Mouse (Mus musculus) liver, embryonic 14.5 days (tissue): ENCODE data around the gene Ube4b. TPM values are rescaled to one million over a fixed set of nuclear protein-coding genes. Genes with fewer than 3 reads are reported as not detected.

Source experiments
- ATAC-seq: fragments of 200-750 bp; cut with Nextera tagmentation; 2 replicates; pipeline ENCODE4 v1.8.0; 2017; ENCODE audit warnings: moderate number of reproducible peaks, mild to moderate bottlenecking, moderate library complexity; ENCODE audit not compliant: insufficient read depth
- DNase-seq, 3 experiments: peaks; one replicate each; pipeline ENCODE4 v3.0.0-alpha.2; 2012 to 2013; ENCODE audit warnings: low read depth in 3 of 3, low spot score in 3 of 3
- H3K27ac ChIP-seq: fragments of 300-500 bp; sonication (generic); 2 replicates; pipeline ENCODE4 v1.5.1; 2014; ENCODE audit warnings: moderate library complexity, mild to moderate bottlenecking, control low read depth, inconsistent platforms
- H3K27me3 ChIP-seq: fragments of 300-500 bp; sonication (generic); 2 replicates; pipeline ENCODE4 v1.6.1; 2014; ENCODE audit warnings: mild to moderate bottlenecking, low read length, moderate library complexity; ENCODE audit not compliant: control insufficient read depth, insufficient read depth
- H3K36me3 ChIP-seq: fragments of 300-500 bp; sonication (generic); replicated peaks from 2 replicates; pipeline ENCODE4 v1.6.1; 2014; ENCODE audit warnings: low read depth; ENCODE audit not compliant: control insufficient read depth, insufficient read depth
- H3K4me1 ChIP-seq, 2 experiments: fragments of 200-500 bp in 1 of 2; fragments of 300-500 bp in 1 of 2; sonication (generic) in 1 of 2; replicated peaks; 2 replicates each; pipeline ENCODE4 v1.6.1; 2012 to 2014; ENCODE audit warnings: antibody characterized with exemption in 1 of 2, inconsistent platforms in 1 of 2, low read length in 1 of 2; ENCODE audit not compliant: control insufficient read depth in 2 of 2, insufficient read depth in 2 of 2
- H3K4me2 ChIP-seq: fragments of 300-500 bp; sonication (generic); 2 replicates; pipeline ENCODE4 v1.6.1; 2014; ENCODE audit warnings: low read depth, mild to moderate bottlenecking, control low read depth, moderate library complexity
- H3K4me3 ChIP-seq, 2 experiments: fragments of 200-500 bp in 1 of 2; fragments of 300-500 bp in 1 of 2; sonication (generic) in 1 of 2; 2 replicates each; pipeline ENCODE4 v1.5.1; 2012 to 2014; ENCODE audit warnings: low read depth in 2 of 2, low read length in 2 of 2, mild to moderate bottlenecking in 2 of 2, control low read depth in 1 of 2, inconsistent platforms in 1 of 2, moderate library complexity in 1 of 2; ENCODE audit not compliant: insufficient read depth in 1 of 2
- H3K9ac ChIP-seq: fragments of 300-500 bp; sonication (generic); replicated peaks from 2 replicates; pipeline ENCODE4 v1.6.1; 2014; ENCODE audit warnings: mild to moderate bottlenecking, control low read depth, moderate library complexity
- H3K9me3 ChIP-seq: fragments of 300-500 bp; sonication (generic); 2 replicates; pipeline ENCODE4 v1.6.1; 2016; ENCODE audit warnings: low read length, mixed read lengths; ENCODE audit not compliant: control insufficient read depth
- CTCF ChIP-seq: IDR thresholded peaks from 2 replicates; pipeline ENCODE4 v1.5.1; 2016; ENCODE audit warnings: antibody characterized with exemption, low read depth, control low read depth
- EP300 ChIP-seq: IDR thresholded peaks from 2 replicates; pipeline ENCODE4 v1.6.1; 2016; ENCODE audit warnings: antibody characterized with exemption, low read depth
- WGBS: fragments of 180-500 bp; shearing (Covaris S2); extraction: QIAGEN DNeasy Blood & Tissue Kit; methylation state at CpG from one replicate; pipeline ENCODE4 v1.1.7; 2014; ENCODE audit not compliant: insufficient replicate concordance; 5-methylcytosine and 5-hydroxymethylcytosine counted together
- polyA plus RNA-seq, 2 experiments: library from polyadenylated mRNA; depleted of rRNA in 1 of 2; stranded (reverse) in 1 of 2; unstranded in 1 of 2; fragments of >200 nt; fragmentation: Nextera tagmentation in 1 of 2; extraction: Ambion mirVana in 1 of 2; gene quantifications; 2 replicates each; pipeline versions ENCODE4 v1.2.1 to v1.2.3; 2012 to 2014

Ube4b gene
- polyA plus RNA-seq, 2 experiments, result 8.2 to 16.7 TPM

DNA sequence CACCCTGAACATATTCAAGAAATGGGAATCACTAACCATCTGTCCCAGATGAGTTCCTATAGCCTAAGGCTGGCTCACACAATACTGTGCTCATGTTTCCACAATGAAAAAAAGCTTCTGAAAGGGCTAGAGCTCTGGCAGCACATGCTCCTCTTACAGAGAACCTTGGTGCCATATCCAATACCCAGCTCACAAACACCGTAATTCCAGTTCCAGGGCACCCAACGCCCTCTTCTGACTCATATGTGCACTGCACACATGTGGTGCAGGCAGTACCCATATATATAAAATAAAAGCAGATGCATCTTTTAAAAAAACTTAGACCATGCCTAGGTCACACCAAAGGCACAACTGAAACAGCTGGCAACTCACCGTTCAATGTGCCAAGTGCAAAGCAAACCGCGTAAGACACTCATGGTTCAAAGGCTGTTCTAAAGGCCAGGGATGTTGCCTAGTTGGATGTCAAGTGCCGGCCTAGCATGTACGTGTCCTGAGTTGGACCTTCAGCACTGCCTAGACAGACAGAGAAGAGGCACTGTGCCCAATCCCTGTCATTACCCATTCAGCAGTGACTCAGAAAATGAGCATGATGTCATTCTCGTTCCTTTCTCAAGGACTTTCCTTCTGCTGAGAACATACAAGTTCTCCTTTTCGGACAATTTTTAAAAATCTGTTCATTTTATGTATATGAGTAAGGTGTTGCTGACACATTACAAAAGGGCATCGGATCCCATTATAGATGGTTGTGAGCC, 101.0 kb downstream of the Ube4b start:
- Histone ChIP-seq H3K27me3 (no peaks in the 10 kb centered on the region), H3K36me3 (peaks cover 12% of the 10 kb centered on the region), H3K27ac (no peak overlapping the region), H3K4me3 (no peak overlapping the region), H3K9ac (no peak overlapping the region), H3K9me3 (no peaks in the 10 kb centered on the region), H3K4me2 (no peak overlapping the region), H3K4me1 (no peaks in the 10 kb centered on the region; a peak in 1 of 4 replicates)
- ATAC-seq, result no peak
- 80% methylated on average over 10 of the region's 10 CpGs for WGBS
- DNase-seq, result no peak
- TF ChIP-seq EP300 (no peak), CTCF (no peak)

DNA sequence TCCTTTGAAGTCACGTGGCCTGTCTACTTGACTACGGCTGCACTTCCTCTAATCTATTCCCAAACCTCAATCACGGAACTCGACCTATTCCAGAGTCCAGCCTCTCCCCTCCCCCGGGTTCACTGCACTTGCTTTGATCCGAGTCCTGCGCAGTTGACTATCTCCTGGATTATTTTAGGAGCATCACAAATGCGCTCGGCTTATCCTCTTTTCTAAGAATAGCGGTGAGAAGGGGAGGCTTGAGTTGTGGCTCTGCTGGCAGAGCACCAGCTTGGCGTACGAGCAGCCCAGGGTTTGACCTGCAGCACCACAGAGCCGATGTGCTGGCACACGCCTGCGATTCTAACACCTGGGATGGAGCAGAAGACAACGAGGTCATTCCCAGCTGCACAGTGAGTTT, 102.8 kb downstream of the Ube4b start:
- Histone ChIP-seq H3K4me3 (no peak overlapping the region), H3K27me3 (no peaks in the 10 kb centered on the region), H3K27ac (no peak overlapping the region), H3K4me1 (no peaks in the 10 kb centered on the region; a peak in 1 of 4 replicates), H3K4me2 (no peak overlapping the region), H3K9ac (no peak overlapping the region), H3K36me3 (no peaks in the 10 kb centered on the region), H3K9me3 (no peaks in the 10 kb centered on the region)
- ATAC-seq (no peak), DNase-seq (no peak)
- 59% methylated on average over 16 of the region's 16 CpGs for WGBS
- no peak for TF ChIP-seq EP300
- no peak for TF ChIP-seq CTCF

DNA sequence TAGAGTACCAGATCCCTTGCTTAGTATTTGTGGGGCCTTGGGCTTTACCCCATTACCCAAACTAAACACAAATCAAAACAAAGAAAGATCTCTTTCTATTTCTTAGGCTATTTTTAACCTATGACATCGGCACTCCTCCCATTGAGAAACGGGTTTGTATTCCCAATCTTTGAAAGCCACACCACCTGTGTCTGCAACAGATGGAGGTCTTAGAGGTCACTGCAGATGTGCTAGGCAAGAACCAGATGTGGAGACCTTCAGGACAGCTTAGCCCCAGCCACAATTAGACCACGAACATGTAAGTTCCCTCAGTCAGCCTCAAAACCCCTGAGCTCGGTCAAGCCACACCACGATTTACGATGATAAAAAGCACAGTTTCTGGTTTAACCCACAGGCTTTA, 103.8 kb downstream of the Ube4b start:
- no peak for ATAC-seq
- no peaks in the 10 kb centered on the region for H3K9me3 ChIP-seq
- H3K4me1 ChIP-seq, result no peaks in the 10 kb centered on the region; a peak in 1 of 4 replicates
- H3K9ac ChIP-seq, result no peak overlapping the region
- no peak overlapping the region for H3K4me2 ChIP-seq
- TF ChIP-seq EP300 (no peak), CTCF (no peak)
- H3K27ac ChIP-seq, result no peak overlapping the region
- DNase-seq, result no peak
- no peaks in the 10 kb centered on the region for H3K27me3 ChIP-seq
- H3K4me3 ChIP-seq, result no peak overlapping the region
- H3K36me3 ChIP-seq, result no peaks in the 10 kb centered on the region
- WGBS, result 32% methylated on average over 6 of the region's 6 CpGs

DNA sequence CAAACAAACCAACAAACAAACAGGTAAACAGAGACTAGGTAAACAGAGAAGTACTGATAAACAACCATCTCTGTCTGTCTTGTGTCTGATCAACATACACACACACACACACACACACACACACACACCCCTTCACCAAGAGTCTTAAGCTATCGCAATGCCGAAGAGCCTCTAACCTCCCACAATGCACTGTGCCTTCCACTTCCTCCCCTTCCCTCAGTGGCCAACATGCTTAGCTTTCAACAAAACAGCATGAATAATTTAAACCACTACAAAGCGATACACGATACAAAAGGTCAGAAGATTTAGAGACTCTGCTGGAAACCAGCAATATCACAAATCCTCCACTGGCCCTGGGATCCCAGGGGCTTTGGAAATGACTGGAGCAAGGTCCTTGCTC, 104.3 kb downstream of the Ube4b start:
- H3K4me2 ChIP-seq, result no peak overlapping the region
- no peaks in the 10 kb centered on the region for H3K27me3 ChIP-seq
- no peak overlapping the region for H3K4me3 ChIP-seq
- TF ChIP-seq EP300 (no peak), CTCF (no peak)
- no peak overlapping the region for H3K9ac ChIP-seq
- ATAC-seq (no peak), DNase-seq (no peak)
- no peak overlapping the region for H3K27ac ChIP-seq
- 69% methylated on average over 4 of the region's 4 CpGs for WGBS
- no peaks in the 10 kb centered on the region; a peak in 1 of 4 replicates for H3K4me1 ChIP-seq
- no peaks in the 10 kb centered on the region for H3K36me3 ChIP-seq
- no peaks in the 10 kb centered on the region for H3K9me3 ChIP-seq

DNA sequence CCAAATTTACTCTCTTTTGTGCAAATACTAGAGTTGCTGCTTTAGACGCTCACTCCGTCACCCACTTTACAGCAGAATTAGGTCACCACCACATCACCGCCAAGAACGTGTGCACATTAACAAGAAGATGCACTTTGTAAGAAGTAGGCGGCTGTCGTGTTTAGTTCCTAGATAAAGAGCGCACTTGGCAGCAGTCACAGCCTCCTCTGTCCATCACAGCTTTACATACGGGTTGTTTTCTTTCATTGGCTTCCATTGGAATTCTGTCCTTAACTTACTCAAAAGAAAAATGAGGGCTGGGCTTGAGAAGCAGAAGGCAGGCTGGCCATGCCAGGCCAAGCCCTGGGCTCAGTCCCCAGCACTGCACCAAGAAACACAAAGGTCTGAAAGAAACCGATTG, 107.5 kb downstream of the Ube4b start:
- no peaks in the 10 kb centered on the region; a peak in 1 of 4 replicates for H3K4me1 ChIP-seq
- H3K9ac ChIP-seq, result no peak overlapping the region
- no peaks in the 10 kb centered on the region for H3K36me3 ChIP-seq
- DNase-seq (no peak), ATAC-seq (no peak)
- no peak overlapping the region for H3K4me3 ChIP-seq
- WGBS, result 67% methylated on average over 9 of the region's 9 CpGs
- H3K4me2 ChIP-seq, result no peak overlapping the region
- no peaks in the 10 kb centered on the region for H3K27me3 ChIP-seq
- TF ChIP-seq EP300 (no peak), CTCF (no peak)
- no peaks in the 10 kb centered on the region for H3K9me3 ChIP-seq
- no peak overlapping the region for H3K27ac ChIP-seq
